Mouse (Mus musculus): Measurements from ENCODE around the gene Slc35g3. TPM values are rescaled to one million over a fixed set of nuclear protein-coding genes. Genes with fewer than 3 reads are reported as not detected.

Gene Slc35g3
- polyA plus RNA-seq, 2 experiments from 2014 or later: not detected

- ATAC-seq: no peak
These were observed 23.1 kb upstream of the Slc35g3 start for GRCm38 (mm10) chr11:69784793-69785272.

GRCm38 (mm10) chr11:69781828-69782227 is 20.1 kb upstream of the Slc35g3 start:
- ATAC-seq: no peak

GRCm38 (mm10) chr11:69778985-69779384 is 17.2 kb upstream of the Slc35g3 start:
- no peak for ATAC-seq

DNA sequence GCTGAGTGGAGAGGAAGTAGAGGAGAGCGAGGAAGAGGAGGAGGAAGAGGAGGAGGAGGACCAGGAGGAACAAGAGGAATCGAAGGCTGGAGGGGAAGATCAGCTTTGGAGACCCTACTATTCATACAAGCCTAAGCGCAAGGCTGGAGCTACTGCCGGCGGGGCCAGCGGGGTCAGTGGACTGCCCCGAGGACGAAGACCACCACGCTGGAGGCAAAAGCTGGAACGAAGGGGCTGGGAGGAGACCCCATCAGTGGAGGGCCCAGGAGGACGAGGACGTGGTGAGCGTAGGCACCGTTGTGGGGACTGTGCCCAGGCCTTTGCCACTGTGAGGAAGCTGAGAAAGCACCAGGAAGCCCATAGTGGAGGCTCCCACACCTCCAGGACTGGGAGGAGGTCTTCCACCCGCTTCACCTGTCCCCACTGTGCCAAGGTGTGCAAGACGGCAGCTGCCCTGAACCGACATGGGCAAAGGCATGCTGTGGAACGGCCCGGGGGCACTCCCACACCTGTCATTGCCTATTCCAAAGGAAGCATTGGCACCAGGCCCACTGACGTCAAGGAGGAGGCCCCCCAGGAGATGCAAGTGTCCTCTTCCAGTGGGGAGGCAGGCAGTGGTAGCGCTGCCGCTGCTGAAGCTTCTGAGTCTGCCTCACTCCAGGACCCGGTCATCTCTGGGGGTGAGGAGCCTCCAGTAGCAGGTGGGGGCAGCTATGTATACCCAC is 16.7 kb upstream of the Slc35g3 start:
- ATAC-seq: no peak

DNA sequence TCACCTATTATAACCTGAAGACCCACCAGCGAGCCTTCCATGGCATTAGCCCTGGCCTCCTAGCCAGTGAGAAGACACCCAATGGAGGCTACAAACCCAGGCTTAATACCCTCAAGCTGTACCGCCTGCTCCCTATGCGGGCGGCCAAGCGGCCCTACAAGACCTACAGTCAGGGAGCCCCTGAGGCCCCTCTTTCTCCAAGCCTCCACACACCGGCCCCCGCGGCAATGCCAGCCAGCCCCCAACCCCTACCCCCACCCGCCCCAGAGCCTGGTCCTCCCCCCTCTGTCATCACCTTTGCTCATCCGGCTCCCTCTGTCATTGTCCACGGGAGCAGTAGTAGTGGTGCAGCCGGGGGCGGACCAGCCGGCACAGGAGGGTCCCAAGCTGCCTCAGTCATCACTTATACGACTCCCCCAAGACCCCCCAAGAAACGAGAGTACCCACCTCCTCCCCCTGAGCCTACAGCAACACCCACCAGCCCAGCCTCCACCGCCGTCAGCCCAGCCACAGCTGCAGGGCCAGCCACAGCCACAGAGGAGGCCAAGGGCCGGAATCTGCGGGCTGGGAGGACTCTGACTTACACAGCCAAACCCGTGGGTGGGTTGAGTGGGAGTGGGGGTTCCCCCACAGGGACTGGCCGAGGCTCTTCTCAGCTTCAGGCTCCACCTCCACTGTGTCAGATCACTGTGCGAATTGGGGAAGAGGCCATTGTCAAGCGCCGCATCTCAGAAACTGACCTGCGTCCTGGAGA is 15.9 kb upstream of the Slc35g3 start:
- no peak for ATAC-seq

DNA sequence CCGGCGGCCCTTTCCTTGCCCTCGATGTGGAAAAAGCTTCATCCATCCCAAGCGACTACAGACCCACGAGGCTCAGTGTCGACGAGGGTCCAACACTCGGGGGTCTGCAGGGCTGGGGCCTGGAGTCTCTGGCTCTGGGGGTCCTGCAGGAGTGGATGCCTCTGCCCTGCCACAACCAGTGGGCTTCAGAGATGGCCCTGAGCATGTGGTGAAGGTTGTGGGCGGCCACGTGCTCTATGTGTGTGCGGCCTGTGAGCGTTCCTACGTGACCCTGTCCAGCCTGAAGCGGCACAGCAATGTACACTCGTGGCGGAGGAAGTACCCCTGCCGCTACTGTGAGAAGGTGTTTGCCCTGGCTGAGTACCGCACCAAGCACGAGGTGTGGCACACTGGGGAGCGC is 14.7 kb upstream of the Slc35g3 start:
- ATAC-seq: no peak

DNA sequence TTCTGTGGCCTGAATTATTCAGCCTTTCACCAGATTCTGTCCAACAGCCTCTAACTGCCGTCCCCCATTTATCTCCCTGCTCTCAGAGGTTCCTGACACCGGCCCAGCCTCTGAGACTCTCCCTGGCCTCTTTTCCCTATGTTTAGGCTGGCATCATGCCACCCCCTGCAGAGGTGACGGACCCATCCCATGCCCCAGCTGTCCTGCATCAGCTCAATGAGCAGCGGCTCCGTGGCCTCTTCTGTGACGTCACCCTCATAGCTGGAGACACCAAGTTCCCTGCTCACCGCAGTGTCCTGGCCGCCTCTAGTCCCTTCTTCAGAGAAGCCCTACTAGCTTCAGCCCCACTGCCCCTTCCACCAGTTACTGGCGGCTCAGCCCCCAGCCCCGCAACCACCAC is 13.9 kb upstream of the Slc35g3 start:
- no peak for ATAC-seq

DNA sequence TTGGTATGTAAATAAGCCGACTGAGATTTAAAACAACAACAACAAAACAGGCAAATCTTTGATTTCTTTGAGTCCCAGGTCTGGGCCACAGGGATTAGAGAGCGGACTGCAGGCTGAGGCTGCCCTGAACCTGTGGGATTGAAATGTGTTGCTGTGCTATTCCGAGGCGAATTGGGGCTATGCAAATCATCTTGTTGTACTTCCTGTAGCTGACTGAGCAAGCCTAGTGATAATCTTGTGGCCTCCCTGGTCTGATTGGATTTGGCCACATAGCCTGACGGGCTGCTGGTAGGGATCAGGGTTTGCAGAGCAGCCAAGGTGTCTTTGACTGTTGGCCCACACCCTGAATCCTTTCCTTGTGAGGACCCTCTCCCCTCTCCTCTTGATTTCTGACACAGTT is 13.2 kb upstream of the Slc35g3 start:
- ATAC-seq: no peak

DNA sequence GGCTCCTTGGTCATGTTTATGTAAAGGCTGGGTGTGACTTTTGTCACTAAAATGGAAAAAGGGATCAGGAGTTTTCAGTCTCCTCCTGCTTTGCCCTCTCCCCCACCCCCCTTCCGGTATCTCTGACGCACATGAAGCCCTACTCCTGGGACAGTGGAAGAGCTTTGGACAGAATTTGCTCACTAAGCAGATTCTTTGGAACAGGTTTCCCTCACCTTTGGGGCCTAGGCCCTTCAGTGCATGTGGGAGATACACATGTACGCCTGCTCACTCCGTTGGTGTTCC is 5.8 kb upstream of the Slc35g3 start:
- no peak for ATAC-seq

- ATAC-seq: no peak
These were observed 5.3 kb upstream of the Slc35g3 start for GRCm38 (mm10) chr11:69766872-69767624.

- peak; percentile 85 for ATAC-seq
These were observed 4.4 kb upstream of the Slc35g3 start for GRCm38 (mm10) chr11:69766126-69766609.

DNA sequence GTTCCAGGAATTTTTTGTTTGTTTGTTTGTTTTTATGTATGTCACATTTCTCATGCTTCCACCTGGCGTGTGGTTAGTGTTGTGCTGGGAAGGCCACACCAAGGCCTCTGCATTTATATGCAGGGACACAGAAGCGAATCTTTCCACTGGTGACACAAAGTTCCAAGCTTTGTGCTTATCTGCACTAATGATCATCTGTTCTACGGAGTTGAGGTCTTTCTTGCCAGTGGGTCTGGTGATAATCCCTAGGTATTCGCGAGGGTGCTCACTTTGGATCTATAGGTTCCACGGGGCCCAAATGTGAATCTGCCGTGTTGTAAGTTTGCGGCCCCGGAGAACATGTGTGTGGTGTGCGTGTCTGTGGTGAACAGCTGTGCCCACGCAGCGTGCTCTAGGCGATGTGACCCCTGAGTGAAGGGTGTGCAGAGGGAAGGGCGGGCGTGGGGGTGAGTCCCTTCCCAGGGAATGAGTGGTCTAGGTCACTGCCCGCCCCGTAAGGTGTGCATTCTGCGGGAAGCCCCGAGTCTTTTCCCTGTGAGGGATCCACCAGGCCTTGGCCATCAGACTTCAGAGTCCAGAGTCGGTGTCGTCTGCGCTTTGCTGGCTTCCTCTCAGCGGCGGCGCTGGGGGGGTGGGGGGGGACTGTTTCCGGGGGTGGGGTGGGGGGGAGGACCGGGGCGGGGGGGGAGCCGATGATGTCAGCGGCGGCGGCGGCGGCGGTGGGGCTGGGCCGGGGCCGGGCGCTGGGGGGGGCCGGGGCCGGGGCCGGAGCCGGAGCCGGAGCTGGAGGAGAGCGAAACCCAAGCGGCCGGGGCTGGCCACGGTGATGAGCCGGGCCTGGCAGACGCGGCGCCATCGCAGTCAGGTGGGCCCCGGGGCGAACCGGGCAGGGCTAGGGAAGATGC is 3.7 kb upstream of the Slc35g3 start, which contains the start of gene Zbtb4:
Zbtb4 (plus strand) TSS at position 692 of the 905 bp plus-strand sequence.
- peak; percentile 38 for ATAC-seq

GRCm38 (mm10) chr11:69763551-69763950 is 1.8 kb upstream of the Slc35g3 start:
- ATAC-seq: no peak

GRCm38 (mm10) chr11:69760901-69761200 is 917 bp downstream of the Slc35g3 start:
- ATAC-seq: no peak

DNA sequence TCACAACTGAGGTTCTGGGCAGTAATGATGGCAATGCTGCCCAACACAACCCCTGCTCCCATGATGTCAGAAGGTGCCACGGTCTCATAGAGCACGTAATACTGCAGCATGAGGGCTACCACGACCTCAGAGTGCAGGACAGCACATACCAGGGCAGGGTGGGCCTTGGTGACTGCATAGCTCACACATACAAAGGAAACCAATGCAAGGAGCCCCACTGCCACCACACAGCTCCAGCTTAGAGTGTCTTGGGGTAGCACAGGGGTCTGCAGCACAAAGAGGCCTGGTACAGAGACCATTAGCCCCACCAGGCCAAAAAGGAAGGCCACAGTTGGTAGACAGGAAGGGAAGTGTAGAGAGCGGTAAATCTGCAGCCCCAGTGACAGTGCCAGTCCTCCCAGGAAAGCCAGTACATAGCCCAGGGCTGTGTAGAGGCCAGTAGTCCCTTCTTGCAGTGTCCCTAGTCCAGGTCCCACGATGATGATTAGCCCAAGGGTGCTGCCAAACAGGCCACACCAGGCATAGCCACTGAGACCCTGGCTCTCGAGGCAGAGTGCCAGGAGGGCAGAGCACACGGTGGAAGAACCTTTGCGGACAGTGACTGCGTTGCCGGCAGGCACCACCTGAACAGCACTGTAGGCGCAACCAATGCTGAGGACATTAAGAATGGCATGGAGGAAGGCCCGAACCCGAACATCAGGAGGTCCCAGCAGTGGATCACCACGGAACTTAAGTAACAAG is 1.4 kb downstream of the Slc35g3 start:
- no peak for ATAC-seq

GRCm38 (mm10) chr11:69758971-69759721 is 2.6 kb downstream of the Slc35g3 start:
- ATAC-seq: peak; percentile 51

- peak; percentile 69 for ATAC-seq
These were observed 3.2 kb downstream of the Slc35g3 start, which contains the start of gene Polr2a for GRCm38 (mm10) chr11:69758478-69758970. TSS of gene Polr2a (minus strand) at chr11:69758637.

DNA sequence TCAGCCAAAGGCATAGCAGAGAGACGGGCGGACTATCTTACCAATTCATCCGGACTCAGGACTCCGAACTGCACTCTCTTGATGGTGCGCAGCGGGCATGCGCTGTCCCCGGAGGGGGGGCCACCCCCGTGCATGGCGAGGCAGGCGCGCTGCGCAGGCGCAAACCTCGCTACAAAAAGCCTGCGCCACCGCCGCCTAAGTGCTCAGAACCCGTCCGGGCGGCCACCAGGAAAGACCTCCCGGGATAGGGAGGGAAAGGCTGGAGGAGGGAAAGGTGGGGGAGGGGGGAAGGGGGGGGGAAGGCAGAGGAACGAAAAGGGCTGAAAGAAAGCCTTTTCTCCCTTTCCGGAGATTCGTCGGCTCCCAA is 3.7 kb downstream of the Slc35g3 start:
- ATAC-seq: peak; percentile 47

- peak; percentile 30 for ATAC-seq
These were observed 4.3 kb downstream of the Slc35g3 start for GRCm38 (mm10) chr11:69757303-69758089.

DNA sequence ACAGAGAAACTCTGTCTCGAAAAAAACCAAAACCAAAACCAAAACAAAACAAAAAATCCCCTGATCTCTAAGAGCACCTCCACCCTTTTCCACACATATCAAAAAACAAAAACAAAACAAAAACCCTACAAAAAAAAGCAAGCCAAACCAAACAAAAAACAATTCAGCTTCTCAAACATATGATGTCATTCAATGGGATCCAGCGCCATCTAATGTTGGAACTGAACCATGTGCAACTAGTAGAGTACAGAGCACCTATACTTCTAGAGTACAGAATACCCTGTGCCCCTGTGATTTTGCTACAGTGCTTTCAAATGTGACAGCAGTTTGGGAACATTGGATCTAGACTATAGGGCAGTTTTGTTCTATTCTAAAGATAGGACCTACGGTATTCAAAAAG is 7.1 kb downstream of the Slc35g3 start:
- no peak for ATAC-seq
